Mouse (Mus musculus) thymus, adult 2 months (tissue): ENCODE data around the gene Ppp2r5c. TPM values are rescaled to one million over a fixed set of nuclear protein-coding genes. Genes with fewer than 3 reads are reported as not detected.

Source experiments
- DNase-seq: peaks from one replicate; pipeline ENCODE4 v3.0.0; 2021
- H3K27ac ChIP-seq: fragments of 200-500 bp; 2 replicates; pipeline ENCODE4 v1.5.1; 2012; ENCODE audit warnings: low read length, control low read depth; ENCODE audit not compliant: control insufficient read depth, insufficient read depth
- H3K27me3 ChIP-seq: fragments of 200-500 bp; 2 replicates; pipeline ENCODE4 v1.6.1; 2012; ENCODE audit warnings: mild to moderate bottlenecking, low read length, moderate library complexity, mixed read lengths; ENCODE audit not compliant: control insufficient read depth, insufficient read depth
- H3K36me3 ChIP-seq: fragments of 200-500 bp; 2 replicates; pipeline ENCODE4 v1.6.1; 2012; ENCODE audit warnings: mild to moderate bottlenecking, low read length, moderate library complexity; ENCODE audit not compliant: control insufficient read depth, insufficient read depth
- H3K4me1 ChIP-seq: fragments of 200-500 bp; replicated peaks from 2 replicates; pipeline ENCODE4 v1.6.1; 2012; ENCODE audit warnings: low read length; ENCODE audit not compliant: control insufficient read depth, insufficient read depth
- H3K4me3 ChIP-seq: fragments of 200-500 bp; 2 replicates; pipeline ENCODE4 v1.5.1; 2012; ENCODE audit warnings: mild to moderate bottlenecking, low read length, control low read depth, moderate library complexity; ENCODE audit not compliant: control insufficient read depth, insufficient read depth
- CTCF ChIP-seq: fragments of 200-500 bp; IDR thresholded peaks from 2 replicates; pipeline ENCODE4 v1.5.1; 2012; ENCODE audit warnings: mild to moderate bottlenecking, control low read depth, low read length, moderate library complexity, borderline replicate concordance; ENCODE audit not compliant: control insufficient read depth, poor library complexity, insufficient read depth; ENCODE audit errors: extremely low read depth
- POLR2A ChIP-seq: fragments of 200-500 bp; IDR thresholded peaks from 2 replicates; pipeline ENCODE4 v1.6.1; 2012; ENCODE audit warnings: mild to moderate bottlenecking, low read length, control low read depth, moderate library complexity; ENCODE audit not compliant: control insufficient read depth, poor library complexity, insufficient read depth; ENCODE audit errors: extremely low read depth
- WGBS: fragments of 180-500 bp; shearing (Covaris S2); methylation state at CpG from one replicate; pipeline ENCODE4 v1.1.7; 2018; 5-methylcytosine and 5-hydroxymethylcytosine counted together
- polyA plus RNA-seq: library from polyadenylated mRNA; depleted of rRNA; stranded (reverse); fragments of >200 nt; gene quantifications from 2 replicates; pipeline ENCODE4 v1.2.3, GENCODE M21; 2012

Gene Ppp2r5c
- polyA plus RNA-seq, 1 experiment = 83.7 TPM

DNA sequence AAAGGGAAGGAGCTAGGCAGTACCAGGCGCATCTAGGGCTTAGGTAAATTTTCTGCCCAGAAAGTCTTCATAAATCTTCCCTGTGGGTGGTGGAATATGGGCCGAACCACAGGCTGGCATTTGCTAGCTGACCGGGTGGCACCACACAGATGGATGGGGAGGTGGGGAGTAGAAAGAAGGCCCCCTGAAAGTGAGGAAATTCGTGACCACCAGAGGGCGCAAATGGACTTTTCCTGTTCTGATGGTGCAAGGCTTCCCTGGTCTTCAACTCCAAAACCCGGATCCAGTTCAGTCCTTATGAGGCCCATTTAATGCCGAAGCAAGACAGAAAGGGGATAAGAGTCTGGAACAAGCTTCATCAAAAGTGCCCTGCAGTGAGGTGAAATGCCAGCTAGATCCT is 151.6 kb downstream of the Ppp2r5c start:
- no peaks in the 10 kb centered on the region for H3K27me3 ChIP-seq
- TF ChIP-seq CTCF (peak; percentile 79), POLR2A (no peak)
- no peak overlapping the region for H3K27ac ChIP-seq
- peaks cover 10% of the 10 kb centered on the region for H3K4me1 ChIP-seq
- DNase-seq = peak; percentile 66
- 2% methylated on average over 7 of the region's 7 CpGs for WGBS
- H3K4me3 ChIP-seq = no peak overlapping the region
- no peaks in the 10 kb centered on the region for H3K36me3 ChIP-seq

DNA sequence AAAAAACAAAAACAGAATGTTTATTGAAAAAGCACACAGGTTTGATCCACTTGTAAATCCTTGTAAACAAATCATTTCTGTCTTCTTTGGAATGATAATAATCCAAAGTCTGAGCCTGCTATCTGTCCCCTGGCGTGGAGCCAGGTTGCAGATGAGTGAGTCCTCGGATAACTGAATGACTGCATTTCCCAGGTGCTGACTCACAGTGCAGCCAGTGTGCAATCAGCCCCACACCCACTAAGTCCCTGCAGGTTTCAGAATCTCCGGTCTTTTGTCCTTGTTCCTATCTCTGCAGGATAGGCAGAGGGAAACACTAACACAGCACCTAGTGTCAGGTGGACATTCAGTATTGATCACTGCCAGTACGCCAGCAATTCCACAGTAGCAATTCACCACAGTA is 152.9 kb downstream of the Ppp2r5c start:
- 88% methylated on average over 4 of the region's 4 CpGs for WGBS

DNA sequence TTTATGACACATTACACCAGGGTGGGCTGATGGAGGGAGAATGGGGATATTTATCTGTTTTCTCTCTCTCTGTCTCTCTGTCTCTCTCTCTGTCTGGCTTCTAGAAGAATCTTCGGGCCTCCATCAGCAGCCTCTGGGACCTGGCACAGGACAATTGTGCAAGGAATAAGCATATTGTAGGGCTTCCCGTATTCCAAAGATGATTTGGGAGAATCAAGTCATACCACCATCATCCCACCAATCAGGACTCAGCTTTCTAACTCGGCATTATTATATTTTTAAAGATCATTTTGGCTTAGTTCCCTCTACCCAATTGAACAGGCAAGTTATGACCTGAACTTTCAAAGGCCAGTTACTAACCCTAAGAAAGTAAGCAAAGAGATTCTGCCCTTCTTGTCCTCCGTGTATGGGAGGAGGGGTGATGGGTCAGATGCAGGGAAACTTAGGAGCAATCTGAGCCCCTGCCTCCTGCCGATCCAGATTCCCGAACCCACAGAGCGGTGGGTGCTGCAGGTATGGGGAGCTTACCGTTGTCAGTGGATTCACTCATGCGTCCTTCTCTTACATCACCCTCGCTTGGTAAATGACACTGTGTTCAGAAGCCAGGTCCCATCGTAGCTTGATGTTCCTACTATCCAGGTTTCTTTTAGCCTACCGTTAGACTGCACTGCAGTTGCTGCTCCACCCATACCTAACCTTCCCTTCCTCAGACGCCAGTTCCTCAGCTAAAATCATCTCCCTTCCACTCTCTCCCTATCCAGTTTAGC is 153.5 kb downstream of the Ppp2r5c start:
- H3K27ac ChIP-seq = no peak overlapping the region

More for the DNA sequence above, 152.9 kb downstream of the Ppp2r5c start:
- no peak for TF ChIP-seq POLR2A
- no peak overlapping the region for H3K27ac ChIP-seq
- DNase-seq = no peak
- H3K27me3 ChIP-seq = no peaks in the 10 kb centered on the region
- no peak overlapping the region for H3K4me3 ChIP-seq
- H3K36me3 ChIP-seq = no peaks in the 10 kb centered on the region
- H3K4me1 ChIP-seq = peaks cover 10% of the 10 kb centered on the region

DNA sequence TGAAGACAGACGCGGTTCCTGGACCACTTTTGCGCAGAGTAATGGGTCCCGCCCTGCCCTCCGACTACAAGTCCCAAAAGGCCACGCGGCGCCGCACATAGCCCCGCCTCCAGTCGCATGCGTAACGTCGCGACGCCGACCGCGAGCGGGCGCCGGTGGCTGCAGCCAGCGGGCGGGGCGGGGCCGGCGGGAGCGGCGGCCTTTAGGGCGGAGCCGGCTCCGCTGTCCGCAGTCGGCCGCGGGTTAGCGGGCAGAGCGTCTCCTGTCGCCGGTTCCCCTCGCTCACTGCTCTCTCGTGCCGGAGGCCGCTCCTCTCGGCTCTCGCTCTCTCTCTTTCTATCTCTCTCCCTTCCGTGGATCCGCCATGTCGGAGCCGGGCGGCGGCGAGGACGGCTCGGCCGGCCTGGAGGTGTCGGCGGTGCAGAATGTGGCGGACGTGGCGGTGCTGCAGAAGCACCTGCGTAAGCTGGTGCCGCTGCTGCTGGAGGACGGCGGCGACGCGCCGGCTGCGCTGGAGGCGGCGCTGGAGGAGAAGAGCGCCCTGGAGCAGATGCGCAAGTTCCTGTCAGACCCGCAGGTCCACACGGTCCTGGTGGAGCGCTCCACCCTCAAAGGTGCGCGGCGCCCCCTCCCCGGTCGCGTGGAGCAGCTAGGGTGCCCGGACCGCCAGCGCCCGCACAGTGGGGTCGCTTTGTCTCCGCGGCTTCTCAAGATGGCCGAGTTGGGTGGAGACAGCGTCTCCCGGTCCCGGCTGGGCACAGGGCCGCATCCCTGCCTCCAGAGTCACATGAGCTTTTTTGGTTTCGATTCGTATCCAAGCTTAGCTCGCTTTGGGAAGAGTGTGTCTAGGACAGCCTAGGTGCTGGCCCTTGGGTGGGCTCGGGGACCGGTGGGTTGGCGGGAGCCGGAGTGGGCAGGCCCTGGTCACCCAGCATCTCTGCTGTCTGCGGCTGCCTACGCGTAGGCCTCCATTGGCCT is 154.6 kb downstream of the Ppp2r5c start, which contains the start of gene Dync1h1:
Gene Dync1h1, plus strand, starts transcription at position 212 of the 978 bp plus-strand sequence.
- WGBS = under 1% methylated on average over 100 of the region's 105 CpGs
- TF ChIP-seq POLR2A = peak; percentile 95
- peak; percentile 56; the same call in 1 of the 2 replicates for TF ChIP-seq CTCF
- H3K27me3 ChIP-seq = no peaks in the 10 kb centered on the region
- peak within 1 kb of the TSS; percentile 59 for H3K27ac ChIP-seq
- DNase-seq = peak; percentile 94
- no peaks in the 10 kb centered on the region for H3K36me3 ChIP-seq
- H3K4me1 ChIP-seq = peaks cover 10% of the 10 kb centered on the region
- H3K4me3 ChIP-seq = peak within 1 kb of the TSS; percentile 88

More for the DNA sequence above, 153.5 kb downstream of the Ppp2r5c start:
- no peaks in the 10 kb centered on the region for H3K27me3 ChIP-seq
- peaks cover 10% of the 10 kb centered on the region for H3K4me1 ChIP-seq
- no peaks in the 10 kb centered on the region for H3K36me3 ChIP-seq
- no peak overlapping the region for H3K4me3 ChIP-seq
- no peak for TF ChIP-seq POLR2A
- TF ChIP-seq CTCF = no peak
- 69% methylated on average over 13 of the region's 13 CpGs for whole genome bisulfite sequencing
- DNase-seq = no peak

DNA sequence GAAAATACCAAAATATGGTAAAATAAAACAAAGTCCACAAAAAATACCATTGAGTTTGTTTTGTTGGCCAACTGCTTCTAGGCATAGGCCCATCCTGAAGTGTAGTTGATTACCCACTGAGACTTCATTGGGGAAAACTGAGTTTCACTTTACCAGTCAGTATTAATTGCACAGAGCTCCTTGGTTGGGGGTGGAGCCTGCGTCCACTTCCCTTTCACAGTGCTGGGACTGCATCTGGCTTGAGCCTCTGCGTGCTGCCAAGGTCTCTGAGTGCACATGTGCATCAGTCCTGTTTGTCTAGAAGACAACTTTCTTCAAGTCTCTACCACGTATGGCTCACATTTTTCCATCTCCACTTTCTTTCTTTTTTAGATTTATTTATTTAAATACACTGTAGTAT is 159.2 kb downstream of the Ppp2r5c start:
- no peak for TF ChIP-seq POLR2A
- TF ChIP-seq CTCF = no peak
- 57% methylated on average over 3 of the region's 3 CpGs for WGBS
- H3K36me3 ChIP-seq = no peaks in the 10 kb centered on the region

DNA sequence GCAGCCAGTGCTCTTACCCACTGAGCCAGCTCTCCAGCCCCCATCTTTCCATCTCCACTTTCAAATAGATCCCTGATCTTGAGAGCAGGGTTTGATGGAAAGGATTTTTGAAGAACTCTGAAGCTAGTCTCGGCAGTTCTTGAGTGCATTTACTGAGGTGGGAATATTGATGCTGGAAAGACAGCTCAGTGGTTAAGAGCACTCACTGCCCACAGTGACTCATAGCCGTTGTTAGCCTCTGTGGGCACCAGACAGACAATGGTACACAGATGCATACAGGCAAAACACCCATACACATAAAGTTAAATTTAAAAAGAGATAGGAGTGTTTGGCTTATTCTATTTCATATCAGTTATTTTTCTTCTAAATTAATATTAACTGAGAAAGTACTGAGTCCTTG is 159.8 kb downstream of the Ppp2r5c start:
- peaks cover 6% of the 10 kb centered on the region; the same call in 1 of the 2 replicates for H3K4me1 ChIP-seq
- WGBS = 98% methylated on average over 2 of the region's 2 CpGs
- H3K27me3 ChIP-seq = no peaks in the 10 kb centered on the region
- no peak overlapping the region for H3K27ac ChIP-seq
- TF ChIP-seq CTCF = no peak
- TF ChIP-seq POLR2A = no peak
- no peak overlapping the region for H3K4me3 ChIP-seq
- DNase-seq = no peak
- H3K36me3 ChIP-seq = no peaks in the 10 kb centered on the region

More for the DNA sequence above, 159.2 kb downstream of the Ppp2r5c start:
- H3K4me1 ChIP-seq = peaks cover 6% of the 10 kb centered on the region; the same call in 1 of the 2 replicates
- H3K27me3 ChIP-seq = no peaks in the 10 kb centered on the region
- DNase-seq = no peak
- H3K4me3 ChIP-seq = no peak overlapping the region
- no peak overlapping the region for H3K27ac ChIP-seq
